Mouse (Mus musculus) thymus, postnatal 36 days (tissue): ENCODE results near the gene Nhsl1.

Experiments used
- DNase-seq, 2 experiments: peaks; one replicate each; pipeline ENCODE4 v3.0.0; 2022; ENCODE audit warnings: mixed read lengths in 2 of 2

Gene Nhsl1

DNA sequence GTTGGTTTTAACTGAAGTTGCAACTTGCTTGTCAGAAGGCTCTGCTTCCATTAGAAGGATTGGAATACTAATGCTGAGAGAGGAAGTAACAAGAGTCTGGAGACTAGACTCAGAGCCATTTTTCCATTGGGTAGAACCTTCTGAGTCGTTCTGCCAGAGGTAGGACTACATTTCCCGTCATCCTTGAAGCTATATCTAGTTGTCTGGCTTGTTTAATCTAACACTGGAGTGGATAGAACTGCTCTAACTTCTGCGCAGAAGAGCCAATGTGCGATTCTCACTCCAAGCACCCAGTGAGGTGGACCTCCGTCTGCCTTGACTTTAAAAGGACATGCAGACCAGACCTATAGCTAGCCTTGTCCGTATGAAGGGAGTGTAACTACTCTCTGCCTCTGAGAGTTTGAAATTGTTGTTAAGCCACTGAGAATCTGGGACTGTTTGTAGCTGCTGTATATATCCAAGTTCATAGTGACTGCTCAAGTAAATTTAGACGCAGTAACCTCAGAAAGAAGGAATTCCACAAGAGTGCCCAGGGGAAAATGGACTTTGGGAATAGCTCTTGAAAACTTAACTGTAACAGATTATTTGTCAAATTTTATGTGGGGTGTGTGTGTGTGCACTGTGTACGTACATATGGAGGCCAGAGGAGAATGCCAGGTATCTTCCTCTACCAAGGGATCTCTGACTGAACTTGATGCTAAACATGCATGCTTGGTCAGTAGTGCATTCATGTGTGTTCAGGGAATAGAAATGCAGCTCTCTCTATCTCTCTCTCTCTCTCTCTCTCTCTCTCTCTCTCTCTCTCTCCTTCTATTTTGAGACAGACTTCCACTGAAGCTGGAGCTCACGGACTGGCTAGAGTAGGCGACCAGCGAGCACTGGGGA lies 174.5 kb downstream of the Nhsl1 start:
- DNase-seq, result no peak

GRCm38 (mm10) chr10:18494249-18494648 lies 175.5 kb downstream of the Nhsl1 start:
- DNase-seq, result no peak

DNA sequence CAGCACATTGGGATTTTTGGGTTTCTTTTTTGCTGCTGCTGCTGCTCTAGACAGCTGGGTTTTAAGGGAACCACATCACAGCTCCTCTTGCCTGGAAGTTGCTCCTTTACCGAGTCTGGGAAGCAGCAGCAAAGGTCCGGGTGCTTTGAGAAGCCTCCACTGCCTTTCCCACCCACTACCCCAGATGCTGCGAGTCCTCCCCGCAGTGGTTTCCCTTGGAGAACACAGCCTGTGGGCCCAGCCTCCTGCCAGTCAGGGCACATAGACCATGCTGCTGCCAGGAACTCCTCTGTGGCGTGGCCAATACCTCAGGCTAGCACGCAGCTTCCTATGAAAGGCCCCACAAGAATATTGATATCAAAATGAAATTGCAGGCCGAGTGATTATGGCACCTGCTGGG lies 178.3 kb downstream of the Nhsl1 start:
- no peak for DNase-seq

GRCm38 (mm10) chr10:18501997-18502396 lies 183.2 kb downstream of the Nhsl1 start:
- no peak for DNase-seq

DNA sequence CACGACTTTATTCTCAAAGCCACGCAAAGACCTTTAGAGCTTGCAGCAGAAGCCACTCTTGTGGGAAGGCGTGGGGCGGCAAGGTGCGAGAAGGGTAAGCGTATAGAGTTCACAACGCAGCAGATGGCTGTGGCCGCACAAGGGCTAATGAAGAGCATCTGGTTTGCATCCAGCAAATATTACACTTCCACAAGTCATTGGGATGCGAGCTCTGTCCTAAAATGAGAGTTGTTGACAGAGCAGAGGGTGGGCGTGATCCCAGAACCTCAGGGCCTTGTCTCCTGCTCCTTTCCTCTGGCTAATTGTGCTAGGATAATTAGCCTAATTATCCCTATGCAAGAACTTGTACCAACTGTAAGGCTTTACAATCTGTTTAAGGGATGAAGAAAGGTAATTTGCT lies 186.9 kb downstream of the Nhsl1 start:
- DNase-seq, result no peak

GRCm38 (mm10) chr10:18506501-18506946 lies 187.7 kb downstream of the Nhsl1 start:
- DNase-seq, result peak; percentile 57 to 74

- no peak for DNase-seq
These were observed 189.2 kb downstream of the Nhsl1 start for GRCm38 (mm10) chr10:18507869-18508473.

- peak; percentile 62 to 79 for DNase-seq
These were observed 189.8 kb downstream of the Nhsl1 start for GRCm38 (mm10) chr10:18508586-18508985.

GRCm38 (mm10) chr10:18510663-18511062 lies 191.9 kb downstream of the Nhsl1 start:
- no peak for DNase-seq

DNA sequence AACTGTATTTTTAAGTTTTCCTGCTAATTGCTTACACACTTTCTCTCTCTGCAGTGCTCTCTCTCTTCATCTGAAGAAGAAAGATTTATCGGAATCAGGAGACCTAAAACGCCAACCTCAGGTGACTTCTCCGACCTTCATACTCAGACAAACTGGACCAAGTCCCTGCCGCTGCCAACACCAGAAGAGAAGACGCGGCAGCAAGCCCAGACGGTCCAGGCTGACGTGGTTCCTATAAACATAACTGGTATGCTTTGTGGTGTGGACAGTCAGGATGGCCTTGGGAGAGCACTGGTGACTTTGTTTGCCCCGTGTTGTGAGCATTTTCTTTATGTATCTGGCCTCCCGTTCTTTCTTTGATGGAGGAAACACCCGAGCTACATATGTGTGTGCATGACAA lies 192.7 kb downstream of the Nhsl1 start:
- no peak for DNase-seq

DNA sequence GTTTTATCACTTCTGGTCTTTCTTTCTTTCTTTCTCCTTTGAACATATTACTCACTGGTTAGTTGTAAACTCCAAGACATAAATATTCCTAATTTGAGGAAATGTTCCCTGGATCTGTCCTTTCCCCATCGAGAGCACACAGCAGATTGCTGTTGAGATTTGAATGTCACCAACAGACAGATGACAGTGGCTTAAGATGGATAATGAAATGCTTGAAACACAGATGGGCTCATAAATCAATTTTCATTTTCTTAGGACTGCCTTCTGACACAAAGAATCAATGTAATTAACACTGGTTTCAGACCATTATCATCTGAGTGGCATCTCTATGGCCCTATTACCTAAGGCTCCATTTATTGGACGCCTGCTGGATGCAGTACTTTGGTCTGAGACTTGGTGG lies 203.8 kb downstream of the Nhsl1 start:
- no peak for DNase-seq

DNA sequence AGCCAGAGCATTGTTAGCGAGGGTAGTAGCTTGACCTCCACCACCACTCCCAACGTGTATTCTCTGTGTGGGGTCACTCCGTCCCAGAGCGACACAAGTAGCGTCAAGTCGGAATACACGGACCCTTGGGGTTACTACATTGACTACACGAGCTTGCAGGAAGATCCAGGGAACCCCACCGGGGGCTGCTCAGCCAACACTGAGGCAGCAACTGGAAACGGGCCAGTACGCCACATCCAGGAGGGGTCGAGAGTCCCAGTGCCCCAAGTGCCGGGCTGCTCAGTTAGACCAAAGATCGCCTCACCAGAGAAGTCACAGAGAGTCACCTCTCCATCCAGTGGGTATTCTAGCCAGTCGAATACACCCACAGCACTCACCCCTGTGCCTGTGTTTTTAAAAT lies 206.5 kb downstream of the Nhsl1 start:
- no peak for DNase-seq

DNA sequence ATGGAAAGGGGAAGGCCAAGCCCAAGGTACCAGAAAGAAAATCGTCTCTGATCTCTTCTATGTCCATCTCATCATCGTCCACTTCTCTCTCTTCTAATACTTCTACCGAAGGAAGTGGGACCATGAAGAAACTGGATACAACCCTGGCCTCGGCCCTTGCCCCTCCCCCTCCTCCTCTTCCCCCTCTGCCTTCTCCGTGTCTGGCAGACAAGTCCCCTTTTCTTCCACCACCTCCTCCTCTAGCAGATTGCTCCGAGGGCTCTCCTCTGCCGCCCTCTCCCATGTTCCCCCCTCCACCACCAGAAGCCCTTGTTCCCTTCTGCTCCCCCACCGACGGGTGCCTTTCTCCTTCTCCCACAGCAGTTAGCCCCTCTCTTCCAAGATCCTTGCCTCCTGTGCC lies 206.9 kb downstream of the Nhsl1 start:
- no peak for DNase-seq

DNA sequence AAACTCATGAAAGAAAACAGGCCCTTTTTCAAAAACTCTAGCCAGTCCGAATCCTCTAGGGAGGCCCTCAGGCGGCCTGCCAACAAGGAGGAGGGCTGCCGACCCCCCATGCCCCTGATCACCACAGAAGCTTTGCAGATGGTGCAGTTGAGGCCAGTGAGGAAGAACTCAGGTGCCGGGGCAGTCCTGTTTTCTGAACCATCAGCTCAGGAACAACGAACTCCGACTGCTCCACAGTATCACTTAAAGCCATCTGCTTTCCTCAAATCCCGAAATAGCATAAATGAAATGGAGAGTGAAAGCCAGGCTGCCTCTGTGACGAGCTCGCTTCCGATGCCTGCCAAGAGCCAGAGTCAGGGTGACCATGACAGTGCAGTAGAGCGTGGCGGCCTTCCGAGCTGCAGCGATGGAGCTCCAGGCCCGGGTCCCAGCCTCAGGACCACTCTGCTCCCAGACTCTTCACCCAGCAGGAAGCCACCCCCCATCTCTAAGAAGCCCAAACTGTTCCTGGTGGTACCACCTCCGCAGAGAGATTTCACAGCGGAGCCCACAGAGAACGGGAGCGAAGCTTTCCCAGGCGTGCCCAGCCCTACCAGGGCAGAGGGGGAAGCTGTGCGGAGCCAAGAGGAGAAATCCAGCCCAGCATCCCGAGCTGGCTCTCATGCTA lies 207.5 kb downstream of the Nhsl1 start:
- DNase-seq, result peak in 1 of 2 experiments; percentile 51

- peak; percentile 61 for DNase-seq
These were observed 208.3 kb downstream of the Nhsl1 start for GRCm38 (mm10) chr10:18526851-18527675.

DNA sequence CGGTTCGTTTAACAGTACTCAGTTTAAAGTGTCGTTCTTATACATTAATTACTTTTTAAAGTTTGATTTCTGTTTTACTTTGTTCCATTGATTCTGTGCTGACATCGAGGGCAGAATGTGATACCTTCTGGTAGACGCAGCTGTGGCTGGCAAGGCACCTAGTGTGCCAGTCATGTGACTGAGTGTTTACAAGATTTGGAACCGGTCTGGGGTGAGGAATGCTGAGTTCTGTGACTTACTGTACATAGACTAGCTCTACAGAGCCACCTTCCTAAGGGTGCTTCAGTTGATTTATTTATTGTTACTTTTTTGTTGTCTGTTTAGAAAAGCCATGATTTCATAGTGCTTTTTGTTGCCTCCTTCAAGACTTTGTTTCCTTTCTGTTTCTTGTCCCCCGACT lies 209.0 kb downstream of the Nhsl1 start:
- peak; percentile 57 to 72 for DNase-seq

DNA sequence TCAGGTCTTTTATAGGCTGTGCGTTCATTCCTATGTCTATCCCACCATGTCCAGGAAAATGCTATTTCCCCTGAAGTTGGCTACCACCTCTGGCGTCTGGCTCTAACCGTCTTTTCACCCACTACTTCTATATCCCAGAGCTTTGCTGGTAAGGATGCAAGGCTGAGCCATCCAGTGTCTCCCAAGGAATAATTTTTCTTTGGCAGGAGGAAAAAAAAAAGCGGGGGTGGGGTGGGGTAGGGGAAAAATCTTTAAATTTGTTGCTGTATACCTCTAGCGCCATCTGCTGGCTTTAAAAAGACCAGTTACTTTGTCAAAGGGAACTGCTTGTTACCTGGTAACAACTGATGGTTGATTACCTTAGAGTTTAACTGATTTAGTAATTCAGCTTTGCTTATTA lies 209.7 kb downstream of the Nhsl1 start:
- no peak for DNase-seq

DNA sequence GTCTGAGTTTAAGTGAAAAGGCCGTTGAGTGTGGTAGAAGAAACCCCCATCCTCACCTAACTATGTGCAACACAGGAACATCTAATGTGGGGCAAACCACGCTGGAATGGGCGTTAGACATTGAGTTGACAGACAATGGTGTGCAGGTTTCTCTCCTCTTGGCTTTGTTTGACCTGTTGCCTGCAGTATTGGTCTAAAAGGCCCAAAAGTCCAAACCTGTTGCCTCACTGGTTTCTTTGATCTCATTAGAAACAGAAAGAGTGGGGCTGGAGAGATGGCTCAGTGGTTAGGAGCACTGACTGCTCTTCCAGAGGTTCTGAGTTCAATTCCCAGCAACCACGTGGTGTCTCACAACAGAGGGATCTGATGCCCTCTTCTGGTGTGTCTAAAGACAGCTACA lies 210.4 kb downstream of the Nhsl1 start:
- DNase-seq, result no peak

- DNase-seq, result no peak
These were observed 211.4 kb downstream of the Nhsl1 start for GRCm38 (mm10) chr10:18530161-18530560.

GRCm38 (mm10) chr10:18532293-18532692 lies 213.5 kb downstream of the Nhsl1 start:
- no peak for DNase-seq

DNA sequence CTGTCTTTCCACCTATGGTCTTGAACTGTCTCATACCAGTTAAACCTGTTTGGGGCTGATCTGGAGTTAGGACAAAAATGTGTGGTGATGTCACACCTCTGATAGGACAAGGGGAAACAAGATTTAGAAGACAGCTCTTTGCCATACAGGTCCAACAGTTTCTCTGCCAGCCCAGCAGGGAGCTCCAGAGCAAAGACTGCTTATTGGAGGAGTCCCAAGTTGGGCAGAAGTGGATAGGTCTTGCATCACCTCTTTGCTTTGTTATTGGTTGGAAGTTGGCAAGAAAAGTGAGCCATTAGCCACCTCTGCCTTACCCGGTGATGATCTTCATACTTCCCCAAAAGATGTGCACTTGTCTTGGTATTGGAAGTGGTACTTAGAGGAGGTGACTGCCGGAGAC lies 218.1 kb downstream of the Nhsl1 start:
- no peak for DNase-seq

DNA sequence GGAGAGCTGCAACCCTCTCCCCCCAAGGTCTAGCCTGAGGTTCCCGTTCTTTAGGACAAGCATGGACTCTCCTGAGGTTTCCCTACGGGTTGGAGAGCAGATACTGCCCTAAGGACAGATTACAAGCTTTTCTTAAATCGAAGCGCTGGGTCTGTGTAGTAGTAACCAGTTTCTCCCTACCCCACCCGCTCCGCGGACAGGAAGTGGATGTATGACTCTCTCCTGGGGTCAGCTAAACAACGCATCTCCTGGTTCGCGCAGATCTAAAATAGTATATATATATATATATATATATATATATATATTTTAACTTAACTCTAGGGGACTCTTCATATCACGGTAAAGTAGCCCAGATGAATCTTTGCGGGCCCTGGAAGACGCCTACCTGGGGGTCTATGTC lies 226.5 kb downstream of the Nhsl1 start:
- DNase-seq, result no peak

DNA sequence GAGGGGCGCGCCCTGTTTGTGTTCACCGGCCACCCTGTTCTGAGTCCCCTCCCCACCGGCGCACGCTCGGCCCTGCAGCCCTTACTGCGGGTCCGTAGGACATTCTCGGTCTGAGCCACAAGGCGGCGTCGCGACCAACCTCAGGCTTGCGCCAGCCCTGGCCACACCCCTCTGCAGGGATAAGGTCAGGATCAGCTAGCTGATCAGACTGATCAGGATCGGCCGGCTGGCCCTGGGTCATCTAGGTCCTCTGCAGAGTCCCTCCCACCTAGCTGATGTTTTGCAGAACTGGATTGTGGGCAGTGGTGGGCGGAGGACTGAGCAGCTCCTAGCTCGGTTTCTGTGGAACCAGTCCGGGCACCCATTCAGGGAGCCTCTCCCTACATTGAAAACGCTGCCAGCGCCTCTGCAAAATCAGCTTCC lies 227.0 kb downstream of the Nhsl1 start, which contains the start of gene Hebp2:
Hebp2 (minus strand) TSS at position 264 of the 423 bp plus-strand sequence.
- DNase-seq, result peak; percentile 45 to 51
